Mouse (Mus musculus): ENCODE measurements at regions not wholly inside any gene's neighbourhood (a gene's known extent, or its start where the extent isn't known, plus 50 kb on each side); places are given as distances from the start of the nearest gene placed in this dataset.

GRCm38 (mm10) chr13:70149041-70149898 lies 347.1 kb downstream of the Med10 start:
- Histone ChIP-seq H3K4me1 (peaks cover 4% of the 10 kb centered on the region; the same call in 1 of the 2 replicates), H3K4me2 (replicated peaks) (no peak overlapping the region), H3K36me3 (no peaks in the 10 kb centered on the region), H3K27ac (no peak overlapping the region), H3K4me3 (no peak overlapping the region), H3K27me3 (0 out of 2 replicates have a peak, but pooled peaks cover 5% of the 10 kb centered on the region), H3K9me3 (no peaks in the 10 kb centered on the region), H3K9ac (no peak overlapping the region)
- WGBS, result 20% methylated on average over 8 of the region's 8 CpGs
- ATAC-seq (ENCODE audit: insufficient number of reproducible peaks, insufficient read depth, low FRiP score, low TSS enrichment), result no peak

- 29% methylated on average over 10 of the region's 10 CpGs for WGBS
- Histone ChIP-seq H3K27me3 (0 out of 2 replicates have a peak, but pooled peaks cover 5% of the 10 kb centered on the region), H3K9me3 (no peaks in the 10 kb centered on the region), H3K9ac (no peak overlapping the region), H3K4me3 (no peak overlapping the region), H3K4me1 (peaks cover 4% of the 10 kb centered on the region; the same call in 1 of the 2 replicates), H3K36me3 (no peaks in the 10 kb centered on the region), H3K4me2 (replicated peaks) (no peak overlapping the region), H3K27ac (no peak overlapping the region)
- ATAC-seq (ENCODE audit: insufficient number of reproducible peaks, insufficient read depth, low FRiP score, low TSS enrichment), result 0 out of 2 replicates have a peak, but pooled peaks have one; percentile 22
These were observed 347.6 kb downstream of the Med10 start for GRCm38 (mm10) chr13:70149899-70150184.

- no peak overlapping the region for H3K4me3 ChIP-seq
- peaks cover 4% of the 10 kb centered on the region; the same call in 1 of the 2 replicates for H3K4me1 ChIP-seq
- H3K36me3 ChIP-seq, result no peaks in the 10 kb centered on the region
- no peak for ATAC-seq (ENCODE audit: insufficient number of reproducible peaks, insufficient read depth, low FRiP score, low TSS enrichment)
- H3K27ac ChIP-seq, result no peak overlapping the region
- H3K27me3 ChIP-seq, result 0 out of 2 replicates have a peak, but pooled peaks cover 5% of the 10 kb centered on the region
- whole genome bisulfite sequencing, result 72% methylated on average over 8 of the region's 8 CpGs
- no peak overlapping the region for H3K4me2 ChIP-seq (replicated peaks)
- H3K9me3 ChIP-seq, result no peaks in the 10 kb centered on the region
- no peak overlapping the region for H3K9ac ChIP-seq
These were observed 350.9 kb downstream of the Med10 start for GRCm38 (mm10) chr13:70153062-70153461.

- no peaks in the 10 kb centered on the region for H3K9me3 ChIP-seq
- no peak for ATAC-seq (ENCODE audit: insufficient number of reproducible peaks, insufficient read depth, low FRiP score, low TSS enrichment)
- WGBS, result 48% methylated on average over 5 of the region's 5 CpGs
- no peak overlapping the region for H3K4me2 ChIP-seq (replicated peaks)
- no peaks in the 10 kb centered on the region for H3K36me3 ChIP-seq
- H3K4me1 ChIP-seq, result peaks cover 3% of the 10 kb centered on the region; the same call in 1 of the 2 replicates
- no peak overlapping the region for H3K9ac ChIP-seq
- H3K27me3 ChIP-seq, result no peaks in the 10 kb centered on the region
- no peak overlapping the region for H3K4me3 ChIP-seq
- no peak overlapping the region for H3K27ac ChIP-seq
These were observed 353.4 kb downstream of the Med10 start for GRCm38 (mm10) chr13:70155596-70155995.

GRCm38 (mm10) chr13:70156975-70157588 lies 354.9 kb downstream of the Med10 start:
- Histone ChIP-seq H3K4me1 (peaks cover 3% of the 10 kb centered on the region; the same call in 1 of the 2 replicates), H3K4me2 (replicated peaks) (no peak overlapping the region), H3K4me3 (no peak overlapping the region), H3K36me3 (no peaks in the 10 kb centered on the region), H3K27me3 (no peaks in the 10 kb centered on the region), H3K9me3 (no peaks in the 10 kb centered on the region), H3K27ac (no peak overlapping the region), H3K9ac (no peak overlapping the region)
- WGBS, result 95% methylated on average over 8 of the region's 8 CpGs
- ATAC-seq (ENCODE audit: insufficient number of reproducible peaks, insufficient read depth, low FRiP score, low TSS enrichment), result no peak

- 86% methylated on average over 3 of the region's 3 CpGs for WGBS
- Histone ChIP-seq H3K9ac (no peak overlapping the region), H3K4me2 (replicated peaks) (no peak overlapping the region), H3K9me3 (no peaks in the 10 kb centered on the region), H3K4me3 (no peak overlapping the region), H3K36me3 (no peaks in the 10 kb centered on the region), H3K27ac (no peak overlapping the region), H3K27me3 (no peaks in the 10 kb centered on the region), H3K4me1 (peaks cover 3% of the 10 kb centered on the region; the same call in 1 of the 2 replicates)
- ATAC-seq (ENCODE audit: insufficient number of reproducible peaks, insufficient read depth, low FRiP score, low TSS enrichment), result no peak
These were observed 356.9 kb downstream of the Med10 start for GRCm38 (mm10) chr13:70159065-70159464.

- 60% methylated on average over 6 of the region's 6 CpGs for WGBS
- H3K4me2 ChIP-seq (replicated peaks), result no peak overlapping the region
- H3K4me1 ChIP-seq, result peaks cover 3% of the 10 kb centered on the region; the same call in 1 of the 2 replicates
- ATAC-seq (ENCODE audit: insufficient number of reproducible peaks, insufficient read depth, low FRiP score, low TSS enrichment), result no peak
- H3K9ac ChIP-seq, result no peak overlapping the region
- no peaks in the 10 kb centered on the region for H3K27me3 ChIP-seq
- no peak overlapping the region for H3K4me3 ChIP-seq
- H3K9me3 ChIP-seq, result no peaks in the 10 kb centered on the region
- H3K36me3 ChIP-seq, result no peaks in the 10 kb centered on the region
- H3K27ac ChIP-seq, result no peak overlapping the region
These were observed 357.4 kb downstream of the Med10 start for GRCm38 (mm10) chr13:70159604-70160003.

GRCm38 (mm10) chr13:70162115-70162514 lies 359.9 kb downstream of the Med10 start:
- ATAC-seq (ENCODE audit: insufficient number of reproducible peaks, insufficient read depth, low FRiP score, low TSS enrichment), result no peak
- Histone ChIP-seq H3K4me3 (no peak overlapping the region), H3K9ac (no peak overlapping the region), H3K36me3 (no peaks in the 10 kb centered on the region), H3K4me2 (replicated peaks) (no peak overlapping the region), H3K27ac (no peak overlapping the region), H3K4me1 (peaks cover 3% of the 10 kb centered on the region; the same call in 1 of the 2 replicates), H3K27me3 (no peaks in the 10 kb centered on the region), H3K9me3 (no peaks in the 10 kb centered on the region)
- 84% methylated on average over 4 of the region's 4 CpGs for WGBS

- H3K27me3 ChIP-seq, result no peaks in the 10 kb centered on the region
- H3K4me2 ChIP-seq (replicated peaks), result no peak overlapping the region
- H3K4me1 ChIP-seq, result no peaks in the 10 kb centered on the region
- no peaks in the 10 kb centered on the region for H3K36me3 ChIP-seq
- no peaks in the 10 kb centered on the region for H3K9me3 ChIP-seq
- H3K9ac ChIP-seq, result no peak overlapping the region
- H3K27ac ChIP-seq, result no peak overlapping the region
- no peak for ATAC-seq (ENCODE audit: insufficient number of reproducible peaks, insufficient read depth, low FRiP score, low TSS enrichment)
- H3K4me3 ChIP-seq, result no peak overlapping the region
- WGBS, result 73% methylated on average over 15 of the region's 15 CpGs
These were observed 363.5 kb downstream of the Med10 start for GRCm38 (mm10) chr13:70165511-70166225.

GRCm38 (mm10) chr13:70167747-70168146 lies 365.6 kb downstream of the Med10 start:
- H3K9ac ChIP-seq, result no peak overlapping the region
- H3K27ac ChIP-seq, result no peak overlapping the region
- no peaks in the 10 kb centered on the region for H3K27me3 ChIP-seq
- H3K4me2 ChIP-seq (replicated peaks), result no peak overlapping the region
- no peaks in the 10 kb centered on the region for H3K4me1 ChIP-seq
- H3K36me3 ChIP-seq, result no peaks in the 10 kb centered on the region
- 81% methylated on average over 4 of the region's 4 CpGs for WGBS
- no peaks in the 10 kb centered on the region for H3K9me3 ChIP-seq
- no peak overlapping the region for H3K4me3 ChIP-seq
- no peak for ATAC-seq (ENCODE audit: insufficient number of reproducible peaks, insufficient read depth, low FRiP score, low TSS enrichment)

GRCm38 (mm10) chr13:70168906-70169305 lies 366.7 kb downstream of the Med10 start:
- Histone ChIP-seq H3K27ac (no peak overlapping the region), H3K36me3 (no peaks in the 10 kb centered on the region), H3K4me2 (replicated peaks) (no peak overlapping the region), H3K4me3 (no peak overlapping the region), H3K9me3 (no peaks in the 10 kb centered on the region), H3K4me1 (no peaks in the 10 kb centered on the region), H3K9ac (no peak overlapping the region), H3K27me3 (no peaks in the 10 kb centered on the region)
- peak; percentile 56 for ATAC-seq (ENCODE audit: insufficient number of reproducible peaks, insufficient read depth, low FRiP score, low TSS enrichment)
- 80% methylated on average over 3 of the region's 3 CpGs for WGBS

Data from embryonic facial prominence, embryonic 12.5 days (tissue).